ENCODE assay signal across 20 mouse cellular contexts in the genomic region with DNA sequence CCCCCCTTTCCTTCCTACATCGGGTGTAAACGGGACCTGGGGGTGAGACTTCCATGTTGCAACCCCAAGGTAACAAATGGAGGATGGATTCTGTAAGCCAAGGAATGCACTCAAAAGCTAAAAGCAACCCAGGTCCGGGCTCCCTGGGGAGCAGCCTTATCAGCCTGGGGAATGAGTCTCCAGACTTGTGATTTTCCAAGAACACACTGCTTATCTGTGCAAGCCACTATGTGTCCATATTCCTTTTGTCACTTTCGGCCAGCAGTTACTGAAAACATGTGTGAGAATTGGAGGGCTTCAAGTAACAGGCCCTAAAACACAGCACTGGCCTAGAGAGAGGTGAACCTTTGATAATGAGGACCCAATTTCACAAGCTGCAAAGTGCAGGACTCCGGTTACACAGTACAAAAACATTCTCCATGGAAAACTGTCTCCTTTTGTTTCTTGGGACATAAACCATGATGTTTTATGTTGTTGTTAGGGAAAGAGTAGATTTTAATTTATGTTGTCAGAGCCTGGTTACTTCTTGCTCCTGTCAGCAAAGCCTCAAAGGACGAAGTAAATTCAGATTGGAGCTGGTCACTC. TPM values are rescaled to one million over a fixed set of nuclear protein-coding genes. Genes with fewer than 3 reads are reported as not detected.
DNase-seq lines count a peak whose midpoint lies in the region; ATAC-seq and TF ChIP-seq lines count a peak whose summit lies in the region.
"Had no signal": no experiment of that assay in that cellular context is flagged by ENCODE, and none has a peak within 500 bp of the region (broad histone marks: within the 10 kb centered on the region; RNA-seq: fewer than 3 reads in every experiment).

No protein-coding gene starts in this region.

- peak; percentile 62 for ATAC-seq in kidney, embryonic 16.5 days (ENCODE audit: low FRiP score, low TSS enrichment)
- peak; percentile 60 for ATAC-seq in liver, embryonic 16.5 days (ENCODE audit: low read depth)
- no peak for ATAC-seq in hindbrain, embryonic 12.5 days (ENCODE audit: low FRiP score)
- ATAC-seq: forebrain, embryonic 15.5 days; hindbrain, postnatal 0 days; midbrain, embryonic 13.5 days had no signal

- H3K9ac ChIP-seq in kidney, embryonic 16.5 days (replicated peaks; ENCODE audit: low read length), result no peak overlapping the region
- H3K9ac ChIP-seq in liver, embryonic 16.5 days (ENCODE audit: low read depth, low read length), result no peak overlapping the region
- no peak overlapping the region for H3K9ac ChIP-seq in hindbrain, embryonic 12.5 days
- H3K9ac ChIP-seq: embryonic facial prominence, embryonic 15.5 days; forebrain, embryonic 15.5 days; limb, embryonic 12.5 days; midbrain, embryonic 13.5 days had no signal

- no peak for TF ChIP-seq POLR2A in kidney, adult 2 months (IDR thresholded peaks at IDR 0.05; ENCODE audit: low read depth, low read length)

- H3K27me3 ChIP-seq in kidney, embryonic 16.5 days (ENCODE audit: insufficient read depth, low read length), result no peaks in the 10 kb centered on the region
- no peaks in the 10 kb centered on the region; the same call in 1 of the 2 replicates for H3K27me3 ChIP-seq in kidney, adult 2 months (replicated peaks; ENCODE audit: control insufficient read depth, insufficient read depth, low read length)
- H3K27me3 ChIP-seq in liver, embryonic 16.5 days (ENCODE audit: control insufficient read depth, insufficient read depth, low read depth, low read length), result no peaks in the 10 kb centered on the region
- no peaks in the 10 kb centered on the region for H3K27me3 ChIP-seq in hindbrain, embryonic 12.5 days
- no peaks in the 10 kb centered on the region for H3K27me3 ChIP-seq in hindbrain, embryonic 10.5 days (ENCODE audit: insufficient read depth, poor library complexity, severe bottlenecking)
- H3K27me3 ChIP-seq: embryonic facial prominence, embryonic 15.5 days; forebrain, embryonic 15.5 days; limb, embryonic 12.5 days; midbrain, embryonic 13.5 days had no signal

- H3K9me3 ChIP-seq in kidney, embryonic 16.5 days (ENCODE audit: low read length), result no peaks in the 10 kb centered on the region
- H3K9me3 ChIP-seq in liver, embryonic 16.5 days (replicated peaks; ENCODE audit: control insufficient read depth, low read length), result no peaks in the 10 kb centered on the region
- no peaks in the 10 kb centered on the region for H3K9me3 ChIP-seq in hindbrain, embryonic 12.5 days (replicated peaks)
- no peaks in the 10 kb centered on the region for H3K9me3 ChIP-seq in hindbrain, embryonic 10.5 days
- H3K9me3 ChIP-seq: embryonic facial prominence, embryonic 15.5 days; forebrain, embryonic 15.5 days; G1E; limb, embryonic 12.5 days; midbrain, embryonic 13.5 days had no signal

- H3K4me1 ChIP-seq in kidney, embryonic 16.5 days (ENCODE audit: insufficient read depth, low read length), result peaks cover 42% of the 10 kb centered on the region; the same call in 1 of the 2 replicates
- no peaks in the 10 kb centered on the region for H3K4me1 ChIP-seq in kidney, adult 2 months (ENCODE audit: control insufficient read depth, insufficient read depth, low read length)
- peaks cover 22% of the 10 kb centered on the region for H3K4me1 ChIP-seq in liver, embryonic 16.5 days (ENCODE audit: control insufficient read depth, low read depth, low read length)
- H3K4me1 ChIP-seq in hindbrain, embryonic 12.5 days, result no peaks in the 10 kb centered on the region
- no peaks in the 10 kb centered on the region for H3K4me1 ChIP-seq in hindbrain, embryonic 10.5 days (replicated peaks)
- H3K4me1 ChIP-seq: embryonic facial prominence, embryonic 15.5 days; forebrain, embryonic 15.5 days; midbrain, embryonic 13.5 days had no signal

- 22% methylated on average over 6 of the region's 6 CpGs for WGBS in kidney, embryonic 16.5 days
- WGBS in kidney, adult 2 months, result 54% methylated on average over 6 of the region's 6 CpGs
- 54% methylated on average over 6 of the region's 6 CpGs for WGBS in liver, embryonic 16.5 days (ENCODE audit: insufficient replicate concordance)
- WGBS in hindbrain, embryonic 12.5 days, result 81% methylated on average over 6 of the region's 6 CpGs
- WGBS in hindbrain, embryonic 10.5 days, result 82% methylated on average over 6 of the region's 6 CpGs

- no peak overlapping the region for H3K4me2 ChIP-seq in kidney, embryonic 16.5 days (replicated peaks; ENCODE audit: low read depth, low read length)
- no peak overlapping the region for H3K4me2 ChIP-seq in liver, embryonic 16.5 days (ENCODE audit: low read depth, low read length)
- H3K4me2 ChIP-seq in hindbrain, embryonic 12.5 days (replicated peaks), result no peak overlapping the region
- H3K4me2 ChIP-seq: embryonic facial prominence, embryonic 15.5 days; forebrain, embryonic 15.5 days; limb, embryonic 12.5 days; midbrain, embryonic 13.5 days had no signal

- no peak for TF ChIP-seq CTCF in kidney, adult 2 months (conservative IDR thresholded peaks at IDR 0.05; ENCODE audit: insufficient read depth, insufficient read length, low read depth, low read length)

- peak overlapping the region; percentile 86 for H3K27ac ChIP-seq in kidney, embryonic 16.5 days (ENCODE audit: low read length)
- no peak overlapping the region for H3K27ac ChIP-seq in kidney, adult 2 months (ENCODE audit: insufficient read depth, low read depth, low read length)
- H3K27ac ChIP-seq in liver, embryonic 16.5 days (ENCODE audit: low read length), result no peak overlapping the region
- H3K27ac ChIP-seq in hindbrain, embryonic 12.5 days, result no peak overlapping the region
- H3K27ac ChIP-seq in hindbrain, embryonic 10.5 days, result no peak overlapping the region
- H3K27ac ChIP-seq: embryonic facial prominence, embryonic 15.5 days; forebrain, embryonic 15.5 days; hindbrain, postnatal 0 days; limb, embryonic 12.5 days; midbrain, embryonic 13.5 days had no signal

- H3K4me3 ChIP-seq in kidney, embryonic 16.5 days (ENCODE audit: low read length), result no peak overlapping the region
- H3K4me3 ChIP-seq in kidney, adult 2 months (ENCODE audit: insufficient read depth, low read depth, low read length), result no peak overlapping the region
- H3K4me3 ChIP-seq in liver, embryonic 16.5 days (ENCODE audit: low read depth, low read length), result no peak overlapping the region
- no peak overlapping the region for H3K4me3 ChIP-seq in hindbrain, embryonic 12.5 days
- no peak overlapping the region for H3K4me3 ChIP-seq in hindbrain, embryonic 10.5 days
- H3K4me3 ChIP-seq: embryonic facial prominence, embryonic 15.5 days; forebrain, embryonic 15.5 days; limb, embryonic 12.5 days; midbrain, embryonic 13.5 days had no signal

- no peak for DNase-seq in kidney, adult 2 months
- peak; percentile 48 for DNase-seq in forelimb bud, embryonic 11.5 days (ENCODE audit: low read depth, low spot score)
- DNase-seq in heart, postnatal 36 days, result peak; percentile 9 to 12
- DNase-seq in hindbrain, embryonic 10.5 days (ENCODE audit: low spot score), result no peak
- no peak for DNase-seq in spleen, adult 18-20 months
- DNase-seq: adrenal gland, postnatal 36 days; cerebellum, adult 11-12 months; gastrocnemius, postnatal 25 days; kidney, postnatal 14 days; layer of hippocampus, postnatal 36 days; lung, postnatal 36 days had no signal

- no peaks in the 10 kb centered on the region for H3K36me3 ChIP-seq in kidney, embryonic 16.5 days (ENCODE audit: insufficient read depth, low read length)
- no peaks in the 10 kb centered on the region for H3K36me3 ChIP-seq in kidney, adult 2 months (ENCODE audit: control insufficient read depth, insufficient read depth, low read length)
- H3K36me3 ChIP-seq in liver, embryonic 16.5 days (ENCODE audit: control insufficient read depth, insufficient read depth), result no peaks in the 10 kb centered on the region
- no peaks in the 10 kb centered on the region for H3K36me3 ChIP-seq in hindbrain, embryonic 12.5 days
- H3K36me3 ChIP-seq in hindbrain, embryonic 10.5 days, result no peaks in the 10 kb centered on the region
- H3K36me3 ChIP-seq: embryonic facial prominence, embryonic 15.5 days; forebrain, embryonic 15.5 days; limb, embryonic 12.5 days; midbrain, embryonic 13.5 days had no signal

- intact Hi-C loops in heart, postnatal 36 days (cut with DNase I), result no loop called here

RNA-seq across cellular contexts. Expression of a gene that starts 6.2 kb away (rescaled TPM):
- polyA plus RNA-seq in kidney, embryonic 16.5 days (2015; fragmentation: Nextera tagmentation; extraction: Ambion mirVana), result 332 and 352 TPM in 2 replicates
- polyA plus RNA-seq in kidney, adult 2 months (2012; rRNA removed), result 35.0 and 44.4 TPM in 2 replicates
- 100 to 1,000 TPM; 130 to 138 TPM for total RNA-seq in heart, postnatal 36 days (2021)
- polyA plus RNA-seq in liver, embryonic 16.5 days (2015; fragmentation: Nextera tagmentation; extraction: Ambion mirVana), result 110 and 126 TPM in 2 replicates
- 228 and 234 TPM in 2 replicates for polyA plus RNA-seq in hindbrain, embryonic 12.5 days (2016; fragmentation: Nextera tagmentation; extraction: Ambion mirVana)
- polyA plus RNA-seq in hindbrain, embryonic 10.5 days (2016; fragmentation: Nextera tagmentation; extraction: Ambion mirVana), result 284 and 304 TPM in 2 replicates

Comparison
In these comparisons a context has a peak if more than half of its experiments do, and no peak if none do; other contexts are left out.
1. DNase-seq: peak in forelimb bud, embryonic 11.5 days (single experiment) and heart, postnatal 36 days (2 of 2); none in kidney, adult 2 months (single experiment), hindbrain, embryonic 10.5 days (single experiment) and spleen, adult 18-20 months (0 of 2).